Mouse (Mus musculus) neural tube, embryonic 14.5 days (tissue): ENCODE data around the gene Dock9. TPM values are rescaled to one million over a fixed set of nuclear protein-coding genes. Genes with fewer than 3 reads are reported as not detected.

Source experiments
- ATAC-seq: fragments of 200-750 bp; cut with Nextera tagmentation; 2 replicates; pipeline ENCODE4 v1.8.0; 2017; ENCODE audit warnings: low read depth, mild to moderate bottlenecking, moderate TSS enrichment, moderate library complexity
- H3K27ac ChIP-seq: fragments of 300-500 bp; sonication (generic); 2 replicates; pipeline ENCODE4 v1.5.1; 2014; ENCODE audit warnings: low read depth, mild to moderate bottlenecking, control low read depth, low read length, moderate library complexity, mixed read lengths
- H3K27me3 ChIP-seq: fragments of 300-500 bp; sonication (generic); 2 replicates; pipeline ENCODE4 v1.6.1; 2014; ENCODE audit warnings: low read length; ENCODE audit not compliant: control insufficient read depth, insufficient read depth
- H3K36me3 ChIP-seq: fragments of 300-500 bp; sonication (generic); 2 replicates; pipeline ENCODE4 v1.6.1; 2014; ENCODE audit warnings: low read length, mixed read lengths; ENCODE audit not compliant: control insufficient read depth, insufficient read depth
- H3K4me1 ChIP-seq: fragments of 300-500 bp; sonication (generic); 2 replicates; pipeline ENCODE4 v1.6.1; 2014; ENCODE audit warnings: low read length; ENCODE audit not compliant: control insufficient read depth, insufficient read depth
- H3K4me2 ChIP-seq: fragments of 300-500 bp; sonication (generic); 2 replicates; pipeline ENCODE4 v1.6.1; 2014; ENCODE audit warnings: mild to moderate bottlenecking, low read depth, low read length, control low read depth
- H3K4me3 ChIP-seq: fragments of 300-500 bp; sonication (generic); 2 replicates; pipeline ENCODE4 v1.5.1; 2014; ENCODE audit warnings: low read depth, low read length, control low read depth, mixed read lengths
- H3K9ac ChIP-seq: fragments of 300-500 bp; sonication (generic); replicated peaks from 2 replicates; pipeline ENCODE4 v1.6.1; 2014; ENCODE audit warnings: low read depth, mild to moderate bottlenecking, control low read depth, low read length, mixed read lengths
- H3K9me3 ChIP-seq: fragments of 300-500 bp; sonication (generic); 2 replicates; pipeline ENCODE4 v1.6.1; 2016; ENCODE audit warnings: low read length; ENCODE audit not compliant: control insufficient read depth
- WGBS: fragments of 180-500 bp; shearing (Covaris S2); extraction: QIAGEN DNeasy Blood & Tissue Kit; methylation state at CpG from one replicate; pipeline ENCODE4 v1.1.7; 2014; 5-methylcytosine and 5-hydroxymethylcytosine counted together
- polyA plus RNA-seq: library from polyadenylated mRNA; unstranded; fragments of >200 nt; fragmentation: Nextera tagmentation; extraction: Ambion mirVana; gene quantifications from 2 replicates; pipeline ENCODE4 v1.2.1, GENCODE M21; 2014

Gene Dock9
- polyA plus RNA-seq, 1 experiment from 2014 or later: 13.2 TPM

GRCm38 (mm10) chr14:121565930-121566329 is 231.7 kb downstream of the Dock9 start:
- ATAC-seq: no peak
- Histone ChIP-seq H3K4me3 (no peak overlapping the region), H3K27me3 (no peaks in the 10 kb centered on the region), H3K4me2 (no peak overlapping the region), H3K9me3 (no peaks in the 10 kb centered on the region), H3K36me3 (no peaks in the 10 kb centered on the region), H3K4me1 (peaks cover 11% of the 10 kb centered on the region), H3K9ac (no peak overlapping the region), H3K27ac (no peak overlapping the region)
- 56% methylated on average over 6 of the region's 6 CpGs for WGBS

- no peak; the same call in 1 of the 2 replicates for ATAC-seq
- Histone ChIP-seq H3K4me2 (no peak overlapping the region), H3K4me1 (peaks cover 11% of the 10 kb centered on the region), H3K4me3 (no peak overlapping the region), H3K27me3 (no peaks in the 10 kb centered on the region), H3K27ac (no peak overlapping the region), H3K9ac (no peak overlapping the region), H3K9me3 (no peaks in the 10 kb centered on the region), H3K36me3 (no peaks in the 10 kb centered on the region)
- 22% methylated on average over 7 of the region's 7 CpGs for WGBS
Observed at GRCm38 (mm10) chr14:121564656-121565055, 233.0 kb downstream of the Dock9 start.

DNA sequence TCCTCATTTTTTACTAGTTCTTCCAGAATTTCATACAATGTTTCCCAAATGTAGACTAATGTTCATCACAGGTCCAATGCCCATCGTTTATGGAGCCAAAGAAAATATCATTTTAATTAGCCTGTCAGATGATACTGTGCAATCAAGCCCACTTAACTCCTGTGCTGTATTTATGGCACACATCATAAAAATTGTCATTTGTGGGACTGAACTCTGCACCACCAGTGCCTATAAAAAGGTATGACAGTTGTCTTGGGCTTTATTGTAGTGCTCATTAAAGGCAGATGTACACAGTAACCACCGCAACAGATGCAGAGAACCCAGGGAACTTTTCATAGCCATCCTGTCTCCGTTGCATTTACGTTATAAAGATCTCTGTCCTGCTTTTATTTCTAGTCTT is 233.7 kb downstream of the Dock9 start:
- no peak for ATAC-seq
- Histone ChIP-seq H3K4me2 (no peak overlapping the region), H3K4me1 (peaks cover 11% of the 10 kb centered on the region), H3K27ac (no peak overlapping the region), H3K9me3 (no peaks in the 10 kb centered on the region), H3K9ac (no peak overlapping the region), H3K27me3 (no peaks in the 10 kb centered on the region), H3K4me3 (no peak overlapping the region), H3K36me3 (no peaks in the 10 kb centered on the region)
- WGBS: 49% methylated on average over 4 of the region's 4 CpGs

DNA sequence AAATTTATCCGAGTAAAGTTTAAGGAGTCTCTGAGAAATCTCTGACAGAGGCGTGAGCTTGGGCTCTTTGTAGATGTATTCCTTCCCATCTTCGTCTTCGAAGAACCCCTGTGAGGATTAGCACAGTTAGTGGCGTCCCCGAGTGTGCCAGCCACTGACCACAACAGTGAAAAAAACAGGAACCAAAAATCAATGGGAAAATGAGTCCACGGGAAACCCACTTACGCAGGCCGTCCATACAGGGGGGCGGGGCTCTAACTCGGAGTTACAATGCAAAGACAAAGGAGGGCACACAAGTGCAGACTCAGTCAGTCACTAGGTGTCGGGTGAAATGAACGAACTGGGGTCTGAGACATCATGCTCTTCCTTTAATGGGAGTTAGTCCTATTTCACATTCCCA is 238.6 kb downstream of the Dock9 start:
- H3K4me2 ChIP-seq: no peak overlapping the region
- WGBS: 60% methylated on average over 13 of the region's 13 CpGs
- H3K27ac ChIP-seq: no peak overlapping the region
- no peak overlapping the region for H3K9ac ChIP-seq
- no peaks in the 10 kb centered on the region for H3K27me3 ChIP-seq
- H3K4me3 ChIP-seq: no peak overlapping the region
- no peak for ATAC-seq
- no peaks in the 10 kb centered on the region for H3K9me3 ChIP-seq
- H3K4me1 ChIP-seq: no peaks in the 10 kb centered on the region; the same call in 1 of the 2 replicates
- H3K36me3 ChIP-seq: no peaks in the 10 kb centered on the region

DNA sequence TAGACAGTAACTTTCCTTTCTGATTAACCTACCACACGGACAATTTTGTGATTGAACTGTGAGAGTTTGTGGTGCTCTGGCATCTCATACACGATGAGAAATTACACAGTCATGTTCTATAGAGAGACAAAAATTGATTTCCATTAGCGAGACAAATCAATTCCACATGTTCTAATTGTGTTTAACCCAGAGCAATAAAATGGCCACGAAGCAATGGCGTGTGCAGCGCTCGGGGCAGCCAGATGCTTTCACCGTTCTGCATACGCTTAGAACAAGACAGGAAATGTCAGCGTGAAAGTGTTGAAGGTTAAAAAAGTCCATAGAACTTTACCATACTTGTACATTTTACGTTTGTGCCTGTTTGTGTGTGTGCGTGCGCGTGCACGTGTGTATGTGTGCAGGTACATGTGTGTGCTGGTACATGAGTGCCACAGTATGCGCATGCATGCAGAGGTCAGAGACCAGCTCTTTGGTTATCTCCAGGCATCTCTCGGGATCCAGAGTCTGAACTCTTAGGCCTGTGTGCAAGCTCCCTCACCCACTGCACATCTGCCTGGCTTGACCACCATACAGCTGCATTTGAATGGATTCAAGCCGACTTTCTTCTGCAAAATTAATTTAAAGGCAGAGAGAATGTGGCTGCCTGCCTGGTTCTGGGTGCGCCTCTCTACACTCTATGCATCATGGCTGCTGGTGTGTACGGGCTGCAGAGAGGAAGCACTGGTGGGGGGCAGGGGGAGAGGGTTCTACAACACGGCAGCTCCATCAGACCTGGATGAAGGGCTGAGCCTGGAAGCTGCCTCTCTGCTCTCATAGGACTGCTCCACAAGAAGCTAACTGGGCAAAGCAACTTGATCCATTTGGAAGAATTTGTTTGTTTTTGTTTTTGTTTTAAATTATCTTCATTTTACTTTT is 241.0 kb downstream of the Dock9 start:
- no peaks in the 10 kb centered on the region for H3K36me3 ChIP-seq
- H3K4me3 ChIP-seq: no peak overlapping the region
- no peaks in the 10 kb centered on the region for H3K4me1 ChIP-seq
- no peak overlapping the region for H3K9ac ChIP-seq
- 49% methylated on average over 21 of the region's 21 CpGs for WGBS
- H3K27me3 ChIP-seq: no peaks in the 10 kb centered on the region
- ATAC-seq: no peak
- no peak overlapping the region for H3K4me2 ChIP-seq
- H3K9me3 ChIP-seq: no peaks in the 10 kb centered on the region
- H3K27ac ChIP-seq: no peak overlapping the region

DNA sequence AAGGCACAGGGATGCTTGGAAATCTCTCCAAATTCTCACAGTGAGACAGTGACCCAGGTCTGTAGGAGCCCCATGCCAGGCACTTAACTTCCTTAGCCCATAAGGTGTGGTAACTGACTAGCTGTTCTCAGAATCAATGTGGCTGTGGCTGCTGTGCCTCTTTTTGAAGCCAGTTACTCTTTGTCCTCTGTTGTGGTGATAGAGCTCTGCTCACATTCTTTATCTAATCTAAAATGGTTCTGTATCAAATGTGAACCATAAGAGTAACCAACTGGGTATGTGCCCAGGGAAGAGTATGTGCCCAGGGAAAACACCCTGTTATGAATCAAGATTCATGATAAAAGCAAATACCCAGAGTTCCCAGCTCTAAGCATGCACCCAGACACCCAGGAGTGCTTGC is 243.9 kb downstream of the Dock9 start:
- H3K9me3 ChIP-seq: no peaks in the 10 kb centered on the region
- H3K4me3 ChIP-seq: no peak overlapping the region
- no peak overlapping the region for H3K4me2 ChIP-seq
- no peaks in the 10 kb centered on the region for H3K36me3 ChIP-seq
- ATAC-seq: no peak
- no peaks in the 10 kb centered on the region for H3K27me3 ChIP-seq
- H3K27ac ChIP-seq: no peak overlapping the region
- no peaks in the 10 kb centered on the region for H3K4me1 ChIP-seq
- H3K9ac ChIP-seq: no peak overlapping the region

DNA sequence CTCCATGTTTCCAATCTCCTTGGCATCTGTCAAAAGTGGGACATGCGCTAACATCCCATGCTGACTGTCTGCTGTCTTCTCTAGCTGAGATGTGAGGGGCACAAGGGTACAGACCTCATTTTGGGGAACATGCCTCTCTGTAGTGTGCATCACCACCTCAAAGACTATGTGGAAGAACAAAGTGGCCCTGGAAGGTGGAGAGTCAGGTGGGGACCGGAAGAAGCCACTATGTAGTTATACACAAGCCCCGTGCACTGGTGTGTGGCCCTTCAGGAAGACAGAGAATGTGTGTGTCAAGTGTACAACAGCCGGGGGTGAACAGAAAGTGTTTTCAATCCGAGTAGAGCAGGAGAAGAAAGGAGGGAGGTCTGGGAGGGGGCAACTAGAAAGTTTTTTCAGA is 245.1 kb downstream of the Dock9 start:
- H3K27me3 ChIP-seq: no peaks in the 10 kb centered on the region
- no peak overlapping the region for H3K27ac ChIP-seq
- no peak overlapping the region for H3K9ac ChIP-seq
- H3K4me1 ChIP-seq: no peaks in the 10 kb centered on the region
- no peak for ATAC-seq
- WGBS: 84% methylated on average over 5 of the region's 5 CpGs
- no peak overlapping the region for H3K4me2 ChIP-seq
- no peaks in the 10 kb centered on the region for H3K36me3 ChIP-seq
- H3K4me3 ChIP-seq: no peak overlapping the region
- no peaks in the 10 kb centered on the region for H3K9me3 ChIP-seq

DNA sequence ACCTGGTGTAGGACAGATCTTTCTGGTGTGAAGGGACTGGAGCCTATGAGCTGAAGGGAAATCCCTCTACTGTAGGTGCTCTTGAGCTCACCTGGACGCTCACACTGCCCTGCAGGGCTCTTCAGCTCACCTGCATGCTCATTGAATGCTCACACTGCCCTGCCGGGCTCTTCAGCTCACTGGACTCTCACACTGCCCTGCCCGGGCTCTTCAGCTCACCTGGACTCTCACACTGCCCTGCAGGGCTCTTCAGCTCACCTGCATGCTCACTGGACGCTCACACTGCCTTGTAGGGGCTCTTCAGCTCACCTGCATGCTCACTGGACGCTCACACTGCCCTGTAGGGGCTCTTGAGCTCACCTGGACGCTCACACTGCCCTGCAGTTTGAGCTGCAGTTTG is 247.8 kb downstream of the Dock9 start:
- H3K4me1 ChIP-seq: no peaks in the 10 kb centered on the region
- ATAC-seq: no peak
- no peak overlapping the region for H3K4me2 ChIP-seq
- no peaks in the 10 kb centered on the region for H3K27me3 ChIP-seq
- 72% methylated on average over 6 of the region's 6 CpGs for WGBS
- no peak overlapping the region for H3K4me3 ChIP-seq
- no peak overlapping the region for H3K27ac ChIP-seq
- H3K9me3 ChIP-seq: no peaks in the 10 kb centered on the region
- no peaks in the 10 kb centered on the region for H3K36me3 ChIP-seq
- H3K9ac ChIP-seq: no peak overlapping the region

GRCm38 (mm10) chr14:121547745-121548144 is 249.9 kb downstream of the Dock9 start:
- Histone ChIP-seq H3K27me3 (no peaks in the 10 kb centered on the region), H3K9ac (no peak overlapping the region), H3K36me3 (no peaks in the 10 kb centered on the region), H3K4me1 (no peaks in the 10 kb centered on the region), H3K27ac (no peak overlapping the region), H3K9me3 (no peaks in the 10 kb centered on the region), H3K4me2 (no peak overlapping the region), H3K4me3 (no peak overlapping the region)
- 62% methylated on average over 7 of the region's 7 CpGs for WGBS
- no peak for ATAC-seq
